Mouse (Mus musculus) kidney, adult 9 months (tissue): ENCODE data around the gene Trp53bp2.

Source experiments
- DNase-seq: peaks from one replicate; pipeline ENCODE4 v3.0.0; 2022

Trp53bp2 gene

DNA sequence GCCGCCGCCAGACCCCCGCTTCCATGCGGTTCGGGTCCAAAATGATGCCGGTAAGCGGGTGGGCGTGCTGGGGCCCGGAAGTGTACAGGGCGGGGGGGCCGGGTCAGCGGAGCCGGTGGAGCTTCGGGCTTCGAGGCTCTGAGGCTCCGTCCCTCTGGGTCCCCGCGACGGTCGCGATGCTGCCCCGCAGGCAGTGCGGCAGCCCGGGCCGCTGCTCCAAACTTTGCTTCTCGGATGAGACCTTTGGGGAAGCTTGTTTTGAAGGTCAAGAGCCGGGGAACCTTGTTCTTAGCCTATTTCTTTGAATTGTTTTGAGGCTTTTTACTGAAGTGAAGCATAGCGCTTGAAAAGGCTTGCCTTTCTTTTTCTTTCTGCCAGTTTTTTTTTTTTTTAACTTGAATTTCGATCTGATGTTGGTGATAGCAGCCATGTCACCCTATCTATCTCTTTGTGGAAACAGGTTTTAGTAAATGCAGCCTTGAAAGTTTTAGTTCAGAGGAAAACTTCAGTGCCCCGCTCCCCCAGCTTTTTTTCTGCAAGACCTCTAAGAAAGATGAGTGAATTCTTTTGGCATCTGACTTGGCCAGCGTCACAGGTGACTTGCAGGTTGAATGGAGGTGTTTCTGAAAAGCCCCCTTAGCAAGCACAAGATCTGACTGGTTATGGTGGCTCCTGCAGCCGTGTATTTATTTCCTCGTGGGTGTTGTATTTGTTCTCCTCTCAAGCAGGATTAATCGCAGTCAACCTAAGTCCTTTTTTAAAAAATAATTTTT, 615 bp downstream of the Trp53bp2 start:
- peak; percentile 46 for DNase-seq

DNA sequence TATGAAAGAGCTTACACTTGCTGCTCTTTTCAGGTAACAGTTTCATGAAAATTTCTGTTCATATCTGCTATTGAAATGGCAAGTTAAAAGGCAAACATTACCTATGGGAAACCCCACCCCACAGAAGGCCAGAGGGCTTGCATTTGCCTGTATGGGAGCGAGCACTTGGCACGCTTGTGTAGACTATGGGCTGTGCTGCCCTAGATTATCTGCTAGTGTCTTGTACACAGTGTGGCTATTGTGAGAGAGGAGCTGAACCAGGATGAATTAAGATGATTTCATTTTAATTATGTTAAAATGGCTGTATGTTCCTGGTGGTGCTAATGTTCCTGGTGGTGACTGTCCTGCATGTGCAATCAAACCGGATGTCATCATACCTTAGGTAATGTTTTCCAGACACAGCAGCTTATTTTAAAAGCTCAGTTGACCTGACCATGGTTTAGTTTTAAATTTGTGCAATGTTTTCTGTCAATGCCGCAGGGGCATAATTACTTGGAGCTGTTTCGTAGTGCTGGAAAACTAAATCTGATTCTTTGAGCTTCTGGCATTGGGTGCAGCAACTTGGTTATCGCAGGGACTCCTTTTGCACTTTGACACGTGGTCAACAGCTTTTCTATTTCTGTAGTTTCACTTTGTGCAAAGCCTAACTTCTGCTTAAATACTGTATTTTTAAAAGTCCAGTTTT, 3.8 kb downstream of the Trp53bp2 start:
- DNase-seq: peak; percentile 47

DNA sequence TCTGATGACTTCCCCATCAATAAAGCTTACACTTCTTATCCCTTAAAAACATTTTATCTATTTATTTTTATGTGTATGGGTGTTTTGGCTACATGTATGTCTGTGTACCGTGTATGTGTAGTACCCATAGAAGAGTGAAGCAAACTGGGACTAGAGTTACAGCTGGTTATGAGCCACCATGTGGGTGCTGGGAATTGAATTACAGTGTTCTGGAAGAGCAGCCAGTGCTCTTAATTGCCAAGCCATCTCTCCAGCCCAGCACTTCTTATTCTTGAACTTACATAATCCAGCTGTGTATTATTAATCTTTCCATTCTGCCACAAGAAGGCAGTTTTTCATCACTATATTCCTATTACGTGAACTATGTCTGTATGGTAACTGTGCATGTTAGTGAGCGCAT, 10.5 kb downstream of the Trp53bp2 start:
- DNase-seq: no peak

DNA sequence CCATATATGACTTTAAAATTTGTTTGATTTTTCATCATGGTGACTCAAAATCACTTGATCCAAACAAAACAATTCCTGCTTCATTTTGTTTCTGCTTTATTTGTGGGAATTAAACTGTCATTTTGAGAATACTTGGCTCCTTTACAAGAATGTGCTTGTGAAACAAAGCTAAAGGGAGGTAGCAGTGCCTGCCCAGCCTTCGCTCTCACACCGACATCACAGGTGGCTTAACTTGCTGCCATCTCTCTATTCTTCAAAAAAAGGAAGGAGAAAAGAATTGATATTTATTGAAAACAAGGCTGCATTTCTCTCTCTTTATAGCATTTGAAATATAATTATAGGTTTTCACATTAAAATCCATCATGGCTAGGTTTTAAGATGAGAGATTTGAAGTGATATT, 15.3 kb downstream of the Trp53bp2 start:
- DNase-seq: no peak

DNA sequence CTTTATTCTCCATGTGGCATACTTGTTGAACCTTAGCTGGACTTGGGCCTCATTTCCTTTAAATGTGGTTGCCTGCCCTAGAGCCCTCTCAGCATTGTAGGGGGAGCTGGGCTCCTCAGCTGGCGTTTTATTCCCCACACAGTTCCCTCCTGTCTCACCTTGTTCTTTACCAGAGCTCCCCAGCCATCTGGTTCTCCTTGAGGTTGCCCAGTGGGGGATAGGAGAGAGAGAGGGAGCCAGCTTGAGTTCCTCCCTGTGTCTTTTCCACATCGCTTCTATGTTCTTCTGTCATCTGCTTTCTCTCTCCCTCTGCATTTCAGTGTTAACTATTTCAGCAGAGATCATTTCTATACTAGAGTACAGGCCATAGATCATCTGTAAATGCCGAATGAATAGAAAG, 16.2 kb downstream of the Trp53bp2 start:
- DNase-seq: no peak

DNA sequence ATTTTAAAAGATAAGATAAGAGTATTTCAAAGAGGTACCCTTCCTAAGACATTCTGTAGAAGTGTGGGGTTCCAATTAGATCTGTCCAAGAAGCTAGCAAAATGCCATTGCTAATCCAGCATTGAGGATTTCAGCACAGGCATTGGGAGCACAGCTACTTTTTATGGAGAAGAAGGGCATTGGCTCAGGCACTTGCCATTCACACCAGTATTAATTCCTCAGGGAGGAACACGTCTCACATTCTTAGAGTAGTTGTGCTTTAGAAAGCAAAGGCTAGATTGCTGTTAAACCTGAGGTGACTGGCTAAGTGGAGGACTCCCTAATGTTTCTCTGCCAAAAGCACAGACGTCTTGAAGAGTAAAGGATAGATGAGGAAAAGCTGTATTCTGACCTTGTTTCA, 17.5 kb downstream of the Trp53bp2 start:
- peak; percentile 43 for DNase-seq

DNA sequence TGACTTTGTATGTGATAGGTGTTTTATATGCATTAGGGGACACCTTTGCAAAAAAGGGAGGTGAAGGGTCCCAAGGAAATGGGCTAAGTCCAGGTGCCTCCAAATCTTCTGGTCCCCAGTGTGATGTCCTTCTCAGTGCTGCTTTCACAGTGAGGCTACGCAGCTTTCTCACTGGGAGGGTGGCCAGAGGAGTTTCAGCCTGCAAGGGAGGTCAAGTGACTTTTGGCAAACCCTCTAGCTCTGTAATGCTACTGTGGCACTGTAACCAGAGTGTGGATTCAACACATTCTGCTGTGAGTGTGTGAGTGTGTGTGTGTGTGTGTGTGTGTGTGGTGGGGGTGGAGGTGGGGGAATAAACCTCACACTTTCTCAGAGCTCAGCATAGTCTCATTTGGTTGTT, 18.5 kb downstream of the Trp53bp2 start:
- peak; percentile 69 for DNase-seq

DNA sequence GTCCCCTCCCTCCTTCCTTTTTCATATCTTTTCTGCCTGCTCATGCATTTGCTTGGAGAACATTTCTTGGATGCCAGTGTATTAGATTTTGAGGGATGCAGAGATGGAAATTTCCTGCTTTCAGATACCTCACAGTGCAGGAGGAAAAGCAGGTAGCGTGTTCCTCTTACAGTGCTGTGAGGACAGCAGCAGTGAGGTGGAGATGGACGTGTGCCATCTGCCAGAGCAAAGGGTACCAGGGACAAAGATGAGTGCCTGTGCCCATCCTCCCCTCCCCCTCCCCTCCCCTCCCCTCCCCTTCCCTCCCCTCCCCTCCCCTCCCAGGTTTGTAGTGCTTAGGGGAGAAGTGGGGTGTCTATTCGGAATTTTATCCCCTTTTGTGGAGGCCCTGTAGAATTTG, 20.9 kb downstream of the Trp53bp2 start:
- DNase-seq: no peak

DNA sequence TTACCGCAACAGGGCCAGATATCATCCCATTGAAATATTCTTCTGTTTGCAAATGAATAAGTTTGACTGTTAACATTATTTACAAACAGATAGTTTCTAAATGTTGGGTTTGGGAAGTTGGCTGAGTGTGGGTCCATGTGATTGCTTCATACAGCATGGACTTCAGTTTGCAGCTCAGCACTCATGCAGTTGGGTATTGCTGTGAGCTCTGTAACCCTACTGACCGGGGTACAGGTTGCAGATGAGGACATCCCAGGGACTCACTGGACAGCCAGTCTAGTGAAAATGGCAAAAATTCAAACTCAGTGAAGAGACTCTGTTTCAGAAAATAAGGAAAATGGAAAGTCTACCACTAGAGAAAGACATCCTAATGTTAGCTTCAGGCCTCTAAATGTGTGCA, 21.7 kb downstream of the Trp53bp2 start:
- DNase-seq: no peak

DNA sequence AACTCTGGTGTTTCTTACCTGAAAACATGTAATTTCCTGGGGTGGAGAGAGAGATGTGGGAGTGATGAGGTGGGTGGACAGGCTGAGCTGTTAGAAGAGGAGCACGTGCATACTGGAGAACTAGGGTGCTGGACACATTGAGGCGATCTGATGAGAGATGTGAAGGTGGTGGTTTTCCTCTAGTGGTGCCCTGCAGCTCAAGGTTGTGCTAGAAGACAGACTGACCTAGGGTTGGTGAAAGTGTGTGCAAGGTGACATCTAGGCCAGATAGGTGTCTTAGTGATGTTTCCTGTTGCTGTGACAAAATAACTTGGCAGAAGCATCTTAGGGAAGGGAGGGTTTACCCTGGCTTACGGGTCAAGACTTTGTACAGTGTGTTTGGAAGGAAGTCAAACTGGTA, 23.1 kb downstream of the Trp53bp2 start:
- DNase-seq: no peak

DNA sequence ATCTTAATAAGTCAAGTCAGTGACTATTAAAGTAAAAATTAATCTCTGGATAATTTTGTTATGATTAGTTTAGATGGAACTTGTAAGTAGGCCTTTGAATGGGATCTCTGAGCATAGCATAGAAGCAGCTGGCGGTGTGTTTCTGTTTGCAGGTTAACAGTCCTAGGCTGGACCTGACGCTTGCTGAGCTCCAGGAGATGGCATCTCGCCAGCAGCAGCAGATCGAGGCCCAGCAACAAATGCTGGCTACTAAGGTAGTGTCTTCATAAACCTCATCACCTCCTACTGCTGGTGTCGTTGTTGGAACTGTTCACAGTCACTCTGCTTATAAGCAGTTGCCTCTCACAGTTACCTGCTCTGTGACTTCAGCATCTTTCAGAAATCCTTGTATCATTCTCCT, 27.8 kb downstream of the Trp53bp2 start:
- DNase-seq: no peak

DNA sequence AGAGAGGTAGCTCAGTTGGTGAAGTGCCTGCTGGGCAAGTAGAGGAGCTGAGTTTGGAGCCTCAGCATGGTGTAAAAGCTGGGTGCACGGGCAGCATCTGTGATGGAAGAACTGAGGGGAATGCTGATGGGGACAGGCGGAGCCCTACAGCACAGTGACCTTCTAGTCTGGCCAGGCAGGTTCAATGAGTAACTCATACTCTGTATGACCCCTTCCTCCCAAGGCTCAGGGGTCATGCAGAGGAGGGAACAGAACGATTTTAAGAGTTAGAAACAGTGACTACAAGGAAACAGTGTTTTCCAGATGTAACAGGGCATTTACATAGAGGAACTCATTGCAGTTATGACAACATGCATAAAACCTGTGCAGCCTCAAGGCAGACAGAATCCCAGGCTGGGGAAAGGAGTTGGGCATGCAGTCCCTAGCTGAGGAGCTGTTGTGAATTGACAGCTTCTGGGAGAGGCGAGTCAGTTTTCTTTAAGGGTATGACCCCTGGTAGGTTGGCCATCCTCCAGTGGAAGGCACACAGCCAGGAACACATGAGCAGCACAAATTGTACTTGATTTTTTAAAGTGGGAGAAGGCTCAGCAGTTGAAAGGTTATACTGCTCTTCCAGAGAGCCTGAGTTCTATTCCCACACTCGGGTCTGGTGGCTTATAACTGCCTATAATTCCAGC, 30.7 kb downstream of the Trp53bp2 start:
- DNase-seq: peak; percentile 97

DNA sequence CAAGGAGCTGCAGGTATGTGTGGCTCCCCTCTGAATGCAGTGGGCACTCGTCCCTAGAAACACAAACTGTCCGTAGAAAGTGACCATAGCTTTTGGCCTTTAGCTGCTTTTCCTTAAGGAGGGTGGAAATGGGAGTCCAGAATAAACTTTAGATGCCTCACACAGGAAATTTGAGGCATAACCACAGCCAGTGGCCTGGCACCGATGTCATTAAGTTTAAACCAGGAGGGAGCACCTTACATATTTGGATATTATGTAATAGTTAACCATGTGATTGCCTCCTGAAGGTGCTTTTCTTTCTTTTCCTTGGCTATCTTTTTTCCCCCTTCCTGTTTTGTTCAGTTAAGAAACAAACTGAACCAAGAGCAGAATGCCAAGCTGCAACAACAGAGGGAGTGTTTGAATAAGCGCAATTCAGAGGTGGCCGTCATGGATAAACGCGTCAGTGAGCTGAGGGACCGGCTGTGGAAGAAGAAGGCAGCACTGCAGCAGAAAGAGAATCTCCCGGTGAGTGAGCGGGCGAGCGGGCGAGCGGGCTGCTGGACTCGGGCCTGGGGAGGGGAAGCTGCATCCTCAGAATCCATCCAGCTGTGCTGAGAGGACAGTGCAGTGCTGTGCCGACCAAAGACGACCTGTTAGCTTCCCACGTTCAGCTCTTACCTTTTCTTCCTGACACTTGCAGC, 33.0 kb downstream of the Trp53bp2 start:
- DNase-seq: peak; percentile 46

DNA sequence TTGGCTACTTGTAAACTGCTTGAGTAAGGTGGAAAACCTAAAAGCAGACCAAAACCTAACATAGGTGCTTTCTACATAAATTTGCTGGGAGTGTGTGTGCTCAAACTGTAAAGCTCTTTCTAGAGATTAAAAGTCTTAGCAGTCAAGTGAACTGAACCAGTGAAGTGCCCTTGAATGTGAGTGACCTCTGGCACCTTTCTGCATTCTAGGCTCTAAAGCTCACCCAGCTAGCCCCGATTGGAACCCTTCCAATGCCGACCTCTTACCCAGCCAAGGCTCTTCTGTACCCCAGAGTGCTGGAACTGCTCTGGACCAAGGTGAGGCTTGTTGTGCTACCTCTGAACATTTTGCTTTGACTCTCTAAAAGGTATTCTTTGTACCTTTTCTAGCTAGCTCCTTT, 35.1 kb downstream of the Trp53bp2 start:
- DNase-seq: peak; percentile 63

DNA sequence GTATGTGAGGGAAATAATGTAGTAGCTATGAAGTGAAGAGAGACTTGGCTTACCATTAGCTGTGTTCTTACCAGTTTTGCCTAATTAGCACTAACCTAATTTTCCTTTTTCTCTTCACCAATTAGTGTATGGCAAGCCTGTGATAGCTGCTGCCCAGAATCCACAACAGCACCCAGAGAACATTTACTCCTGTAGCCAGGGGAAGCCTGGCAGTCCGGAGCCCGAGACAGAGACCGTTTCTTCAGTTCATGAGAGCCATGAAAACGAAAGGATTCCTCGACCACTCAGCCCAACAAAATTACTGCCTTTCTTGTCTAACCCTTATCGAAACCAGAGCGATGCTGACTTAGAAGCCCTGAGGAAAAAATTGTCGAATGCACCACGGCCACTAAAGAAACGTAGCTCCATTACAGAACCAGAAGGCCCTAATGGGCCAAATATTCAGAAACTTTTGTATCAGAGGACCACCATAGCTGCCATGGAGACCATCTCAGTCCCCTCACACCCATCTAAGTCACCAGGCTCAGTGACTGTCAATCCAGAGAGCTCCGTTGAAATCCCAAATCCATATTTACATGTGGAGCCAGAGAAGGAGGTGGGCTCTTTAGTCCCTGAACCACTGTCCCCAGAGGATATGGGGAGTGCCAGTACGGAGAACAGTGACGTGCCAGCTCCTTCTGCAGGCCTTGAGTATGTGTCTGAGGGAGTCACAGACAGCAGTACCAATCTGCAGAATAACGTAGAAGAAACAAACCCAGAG, 39.5 kb downstream of the Trp53bp2 start:
- DNase-seq: no peak

DNA sequence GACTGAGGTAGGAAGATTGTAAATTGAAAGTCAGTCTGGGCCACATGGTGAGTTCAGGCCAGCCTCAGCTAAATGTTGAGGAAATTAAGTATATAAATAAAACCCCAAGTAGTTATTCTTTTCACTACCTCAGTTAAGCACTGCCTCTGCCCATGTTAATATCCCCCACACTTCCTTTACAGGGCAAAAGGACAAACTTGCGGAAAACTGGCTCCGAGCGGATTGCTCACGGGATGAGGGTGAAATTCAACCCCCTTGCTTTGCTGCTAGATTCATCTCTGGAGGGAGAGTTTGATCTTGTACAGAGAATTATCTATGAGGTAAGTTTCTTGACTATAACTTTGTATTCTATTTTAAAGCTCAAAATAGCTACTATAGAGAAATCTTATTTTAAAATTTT, 43.5 kb downstream of the Trp53bp2 start:
- peak; percentile 66 for DNase-seq

DNA sequence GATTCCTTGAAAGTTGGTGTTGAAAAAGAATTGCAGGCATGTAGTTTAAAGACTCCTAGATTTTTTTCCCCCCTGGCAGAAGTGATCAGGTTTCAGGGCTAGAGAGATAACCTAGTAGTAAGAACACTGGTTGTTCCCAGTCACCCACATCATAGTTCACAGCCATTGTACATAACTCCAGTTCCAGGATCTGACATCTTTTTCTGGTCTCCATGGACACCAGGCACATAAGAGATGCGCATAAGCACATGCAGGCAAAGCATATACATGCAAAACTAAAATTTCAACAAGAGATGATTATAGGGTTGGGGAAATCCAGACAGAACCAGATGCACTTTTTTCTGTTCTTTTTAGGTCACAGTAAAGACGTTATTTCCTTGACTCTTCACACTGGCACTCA, 46.1 kb downstream of the Trp53bp2 start:
- DNase-seq: no peak

DNA sequence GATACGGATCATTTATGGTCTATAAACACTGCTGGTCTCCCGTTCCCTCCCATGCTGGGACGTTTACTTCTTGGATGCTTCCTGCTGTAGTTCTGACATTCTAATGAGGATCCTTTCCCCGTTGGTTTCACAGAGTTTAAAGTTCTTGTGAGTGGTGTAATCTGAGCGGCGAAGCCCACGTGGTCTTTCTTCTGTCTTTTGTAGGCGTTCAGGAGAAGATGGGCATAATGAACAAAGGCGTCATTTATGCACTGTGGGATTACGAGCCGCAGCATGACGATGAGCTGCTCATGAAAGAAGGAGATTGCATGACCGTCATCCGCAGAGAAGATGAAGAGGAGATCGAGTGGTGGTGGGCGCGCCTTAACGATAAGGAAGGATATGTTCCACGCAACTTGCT, 49.6 kb downstream of the Trp53bp2 start:
- no peak for DNase-seq

DNA sequence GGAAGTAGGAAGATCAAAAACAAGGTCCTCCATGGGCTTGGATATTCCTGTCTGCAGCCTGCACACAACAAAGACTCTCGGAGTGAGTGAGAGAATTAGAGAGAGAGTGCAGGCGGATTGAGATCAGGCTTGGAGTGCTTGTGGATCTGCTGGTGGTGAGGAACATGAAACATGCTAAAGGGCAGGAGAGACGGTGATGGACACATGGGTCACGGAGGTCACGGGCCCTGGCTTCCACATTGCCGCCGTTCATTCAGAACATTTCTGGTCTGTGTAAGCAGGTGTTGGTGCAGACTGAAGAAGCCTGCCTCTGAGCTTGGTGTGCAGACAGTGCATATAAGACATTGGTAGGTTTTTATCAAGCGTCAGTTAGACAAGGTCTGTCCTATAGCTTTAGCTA, 50.5 kb downstream of the Trp53bp2 start:
- DNase-seq: no peak

DNA sequence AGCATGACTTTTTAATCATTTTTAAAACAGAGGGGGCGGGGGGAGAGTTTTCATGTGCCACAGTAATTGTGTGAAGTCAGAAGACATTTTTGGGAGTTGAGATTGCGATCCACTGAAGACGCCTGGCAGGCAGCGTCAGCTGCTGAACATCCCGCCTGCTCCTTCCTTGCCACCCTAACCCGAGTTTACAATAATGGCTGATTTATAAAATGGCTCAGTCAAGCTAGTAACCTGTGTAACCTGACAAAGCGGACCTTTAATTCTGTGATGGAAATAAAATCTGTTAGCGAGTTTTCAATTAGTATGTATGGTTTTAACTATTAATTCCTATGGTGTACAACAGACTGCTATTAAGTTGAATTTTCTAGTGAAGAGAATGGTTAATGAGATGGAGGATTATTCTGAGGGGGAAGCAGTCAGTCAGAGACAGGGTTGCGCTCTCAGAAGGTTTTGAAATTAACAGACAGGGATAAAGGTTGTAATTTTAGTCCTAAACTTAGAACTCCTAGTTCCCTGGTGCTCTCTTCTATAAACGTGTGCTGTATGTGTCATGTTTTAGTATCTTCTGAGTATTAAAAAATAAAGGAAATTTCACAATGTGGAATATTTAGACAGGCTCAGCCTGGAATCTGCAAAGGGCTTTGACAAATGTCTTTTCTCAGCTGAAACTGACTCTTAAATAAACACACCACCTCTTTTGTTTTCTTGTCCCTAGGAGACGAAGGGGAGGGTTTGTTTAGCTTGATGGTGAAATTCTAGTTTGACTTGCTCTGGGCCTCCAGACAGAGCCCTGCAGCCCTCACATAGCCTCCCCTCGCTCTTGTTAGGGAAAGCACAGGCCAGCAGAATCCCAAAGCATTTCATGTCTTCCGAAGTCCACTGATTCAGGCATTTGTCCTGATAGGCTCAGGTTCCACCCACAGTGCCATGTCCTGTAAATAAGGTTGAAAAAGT, 51.6 kb downstream of the Trp53bp2 start:
- DNase-seq: peak; percentile 64

DNA sequence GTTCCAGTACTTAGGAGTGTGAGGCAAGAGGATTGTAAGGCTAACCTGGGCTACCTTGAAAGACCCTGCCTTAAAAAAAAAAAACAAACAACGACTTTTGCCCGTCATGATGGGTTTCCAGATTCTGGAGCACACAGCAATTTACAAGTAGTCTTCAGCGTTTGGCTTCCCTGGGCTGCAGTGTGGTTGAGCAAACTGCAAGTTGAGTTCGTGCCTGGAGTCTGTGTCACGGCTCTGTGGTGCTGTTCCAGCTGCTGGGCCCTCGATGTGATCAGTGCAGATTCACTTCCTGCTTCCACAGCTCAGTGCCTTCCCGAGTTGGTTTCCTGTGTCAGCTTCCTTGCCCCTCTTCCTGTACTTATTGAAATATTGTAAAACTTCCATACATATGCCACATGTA, 52.3 kb downstream of the Trp53bp2 start:
- peak; percentile 34 for DNase-seq

DNA sequence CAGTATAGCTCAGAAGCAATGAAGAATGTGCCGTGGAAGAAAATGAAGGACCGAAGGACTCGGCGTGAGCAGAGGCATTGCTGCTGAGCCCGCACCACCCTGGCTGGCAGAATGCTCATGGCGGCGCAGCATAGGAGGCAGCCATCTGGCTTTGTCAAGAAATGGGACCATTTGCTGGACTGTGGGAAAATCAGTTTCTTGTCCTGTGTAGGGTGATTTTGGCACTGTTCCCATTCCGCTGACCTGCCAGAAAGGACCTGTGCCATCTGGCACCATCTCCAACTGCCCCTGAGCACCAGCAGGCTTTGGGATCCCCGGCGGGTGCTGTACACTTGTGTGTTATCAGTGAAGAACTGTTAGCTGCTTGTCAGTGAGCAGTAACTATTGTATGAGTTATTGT, 52.8 kb downstream of the Trp53bp2 start:
- DNase-seq: peak; percentile 72
